Mouse (Mus musculus) kidney, adult 2 months (tissue): ENCODE measurements around the gene Vpreb3. TPM values are rescaled to one million over a fixed set of nuclear protein-coding genes. Genes with fewer than 3 reads are reported as not detected.

ENCODE experiments used
- DNase-seq: peaks from one replicate; pipeline ENCODE4 v3.0.0; 2021
- H3K27ac ChIP-seq: fragments of 200-500 bp; 2 replicates; pipeline ENCODE4 v1.5.1; 2012; ENCODE audit warnings: low read depth, low read length, control low read depth, inconsistent platforms; ENCODE audit not compliant: insufficient read depth
- H3K27me3 ChIP-seq: fragments of 200-500 bp; replicated peaks from 2 replicates; pipeline ENCODE4 v1.6.1; 2012; ENCODE audit warnings: mild to moderate bottlenecking, moderate library complexity, low read length, inconsistent platforms; ENCODE audit not compliant: control insufficient read depth, insufficient read depth
- H3K36me3 ChIP-seq: fragments of 200-500 bp; 2 replicates; pipeline ENCODE4 v1.6.1; 2012; ENCODE audit warnings: mild to moderate bottlenecking, moderate library complexity, low read length, inconsistent platforms; ENCODE audit not compliant: control insufficient read depth, insufficient read depth
- H3K4me1 ChIP-seq: fragments of 200-500 bp; 2 replicates; pipeline ENCODE4 v1.6.1; 2011; ENCODE audit warnings: low read length; ENCODE audit not compliant: control insufficient read depth, insufficient read depth
- H3K4me3 ChIP-seq: fragments of 200-500 bp; 2 replicates; pipeline ENCODE4 v1.5.1; 2011; ENCODE audit warnings: mild to moderate bottlenecking, low read depth, low read length, control low read depth; ENCODE audit not compliant: insufficient read depth
- CTCF ChIP-seq: fragments of 200-500 bp; conservative IDR thresholded peaks from 2 replicates; pipeline ENCODE4 v1.5.1; 2011; ENCODE audit warnings: low read depth, mild to moderate bottlenecking, control low read depth, low read length, moderate library complexity, mixed read lengths; ENCODE audit not compliant: insufficient read depth, insufficient read length
- POLR2A ChIP-seq: fragments of 200-500 bp; IDR thresholded peaks from one replicate; pipeline ENCODE4 v1.6.1; 2011; ENCODE audit warnings: low read depth, low read length, control low read depth
- WGBS: fragments of 180-500 bp; shearing (Covaris S2); methylation state at CpG from one replicate; pipeline ENCODE4 v1.1.7; 2018; 5-methylcytosine and 5-hydroxymethylcytosine counted together
- polyA plus RNA-seq: library from polyadenylated mRNA; depleted of rRNA; stranded (reverse); fragments of >200 nt; gene quantifications from 2 replicates; pipeline ENCODE4 v1.2.3, GENCODE M21; 2012

Vpreb3 gene
- polyA plus RNA-seq, 1 experiment = 3.8 TPM

- 23% methylated on average over 3 of the region's 3 CpGs for WGBS
- no peak overlapping the region for H3K4me3 ChIP-seq
- H3K27me3 ChIP-seq = no peaks in the 10 kb centered on the region
- no peaks in the 10 kb centered on the region; the same call in 1 of the 2 replicates for H3K36me3 ChIP-seq
- peak overlapping the region; percentile 33; the same call in 1 of the 2 replicates for H3K27ac ChIP-seq
- H3K4me1 ChIP-seq = peaks cover 3% of the 10 kb centered on the region; the same call in 1 of the 2 replicates
- DNase-seq = peak; percentile 60
- TF ChIP-seq CTCF (no peak), POLR2A (no peak)
Observed at GRCm38 (mm10) chr10:75898846-75899245, 44.0 kb upstream of the Vpreb3 start.

- DNase-seq = no peak
- TF ChIP-seq CTCF (no peak), POLR2A (no peak)
- Histone ChIP-seq H3K4me3 (no peak overlapping the region), H3K27me3 (no peaks in the 10 kb centered on the region), H3K27ac (no peak overlapping the region), H3K36me3 (peaks cover 1% of the 10 kb centered on the region), H3K4me1 (no peaks in the 10 kb centered on the region)
- 87% methylated on average over 5 of the region's 5 CpGs for WGBS
Observed at GRCm38 (mm10) chr10:75904391-75904790, 38.5 kb upstream of the Vpreb3 start.

- 96% methylated on average over 4 of the region's 4 CpGs for WGBS
- TF ChIP-seq CTCF (no peak), POLR2A (no peak)
- Histone ChIP-seq H3K4me3 (no peak overlapping the region), H3K4me1 (no peaks in the 10 kb centered on the region), H3K36me3 (peaks cover 1% of the 10 kb centered on the region), H3K27ac (no peak overlapping the region), H3K27me3 (no peaks in the 10 kb centered on the region)
- DNase-seq = no peak
Observed at GRCm38 (mm10) chr10:75906882-75907281, 36.0 kb upstream of the Vpreb3 start.

- 65% methylated on average over 2 of the region's 2 CpGs for WGBS
- Histone ChIP-seq H3K4me1 (no peaks in the 10 kb centered on the region), H3K36me3 (peaks cover 1% of the 10 kb centered on the region), H3K4me3 (no peak overlapping the region), H3K27ac (peak overlapping the region; percentile 30), H3K27me3 (no peaks in the 10 kb centered on the region)
- DNase-seq = peak; percentile 45
- TF ChIP-seq POLR2A (no peak), CTCF (no peak)
Observed at GRCm38 (mm10) chr10:75910698-75911097, 32.2 kb upstream of the Vpreb3 start.

DNA sequence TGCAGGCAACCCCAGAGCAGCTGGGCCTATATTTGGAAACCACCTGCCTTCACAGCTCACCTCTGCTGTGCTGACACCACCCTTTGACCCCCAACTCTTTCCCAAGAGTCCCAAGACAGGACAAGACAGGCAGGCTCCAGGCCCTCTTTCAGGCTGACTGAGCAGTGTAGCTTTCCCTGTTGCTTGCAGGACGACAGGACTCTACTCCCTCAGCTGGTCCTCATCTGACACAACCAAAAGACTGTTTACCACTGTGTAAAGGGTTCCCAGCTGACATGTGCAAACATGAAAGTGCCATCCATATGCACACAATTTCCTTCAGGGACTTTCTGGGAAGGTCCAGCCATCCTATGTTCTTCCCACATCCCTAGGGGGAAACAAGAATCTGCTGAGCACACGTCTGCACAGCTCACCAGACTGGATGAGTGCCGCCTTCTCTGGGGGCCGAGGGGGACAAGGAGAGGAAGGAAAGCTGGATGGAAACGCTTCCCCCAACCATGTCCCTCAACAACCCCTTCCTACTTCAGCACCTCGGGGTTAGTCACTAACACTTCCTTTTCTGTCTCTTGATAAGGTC, 29.8 kb upstream of the Vpreb3 start:
- no peak for DNase-seq
- peaks cover 1% of the 10 kb centered on the region; the same call in 1 of the 2 replicates for H3K36me3 ChIP-seq
- no peaks in the 10 kb centered on the region for H3K27me3 ChIP-seq
- no peak overlapping the region for H3K4me3 ChIP-seq
- WGBS = 54% methylated on average over 6 of the region's 6 CpGs
- no peaks in the 10 kb centered on the region for H3K4me1 ChIP-seq
- no peak overlapping the region for H3K27ac ChIP-seq
- TF ChIP-seq POLR2A (no peak), CTCF (no peak)

DNA sequence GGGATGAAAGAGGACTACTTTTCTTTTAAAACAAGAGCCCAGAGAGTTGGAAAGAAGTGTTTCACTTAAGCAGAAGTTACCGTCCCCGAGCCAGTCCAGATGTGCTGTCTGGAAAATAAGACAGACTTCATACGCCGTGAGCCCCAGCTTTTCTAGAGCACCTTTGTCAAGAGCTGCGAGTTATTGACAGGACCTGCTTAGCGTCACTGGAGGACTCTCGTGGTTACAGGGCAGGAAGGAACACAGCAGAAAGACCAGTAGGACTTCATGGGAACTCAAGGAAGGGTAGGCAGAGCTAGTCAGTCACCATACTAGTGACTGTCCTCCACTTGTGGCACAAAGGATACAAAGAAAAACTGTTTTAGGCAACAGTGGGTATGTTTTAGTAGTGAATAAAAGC, 27.3 kb upstream of the Vpreb3 start:
- H3K27ac ChIP-seq = no peak overlapping the region
- peaks cover 3% of the 10 kb centered on the region; the same call in 1 of the 2 replicates for H3K4me1 ChIP-seq
- 87% methylated on average over 7 of the region's 7 CpGs for WGBS
- no peak overlapping the region for H3K4me3 ChIP-seq
- no peaks in the 10 kb centered on the region for H3K36me3 ChIP-seq
- no peak for TF ChIP-seq CTCF
- no peak for TF ChIP-seq POLR2A
- H3K27me3 ChIP-seq = no peaks in the 10 kb centered on the region
- no peak for DNase-seq

DNA sequence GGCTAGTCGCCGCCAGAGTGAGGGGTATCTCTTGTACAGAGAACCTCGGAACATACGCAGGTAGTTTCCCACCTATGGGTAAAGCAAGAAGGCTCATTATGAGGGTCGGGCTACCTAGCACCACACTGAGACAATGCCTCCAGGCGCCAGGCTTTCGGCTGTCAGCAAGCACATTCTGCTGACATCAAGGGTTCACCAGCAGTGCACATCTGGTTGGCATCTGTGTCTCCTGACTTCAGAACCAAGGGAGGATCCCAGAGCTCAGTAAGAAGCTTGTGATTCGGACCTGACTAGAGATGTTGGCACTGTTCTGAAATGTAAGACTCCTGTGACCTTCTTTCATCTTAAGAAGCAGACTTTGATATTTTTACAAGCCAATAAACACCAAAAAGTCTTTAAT, 26.0 kb upstream of the Vpreb3 start:
- Histone ChIP-seq H3K27me3 (no peaks in the 10 kb centered on the region), H3K4me3 (no peak overlapping the region), H3K4me1 (peaks cover 5% of the 10 kb centered on the region; the same call in 1 of the 2 replicates), H3K36me3 (no peaks in the 10 kb centered on the region), H3K27ac (no peak overlapping the region)
- WGBS = 80% methylated on average over 8 of the region's 8 CpGs
- TF ChIP-seq CTCF = no peak
- no peak for TF ChIP-seq POLR2A
- DNase-seq = no peak
